10 mouse cellular contexts compared by ENCODE assay signal in the genomic region with DNA sequence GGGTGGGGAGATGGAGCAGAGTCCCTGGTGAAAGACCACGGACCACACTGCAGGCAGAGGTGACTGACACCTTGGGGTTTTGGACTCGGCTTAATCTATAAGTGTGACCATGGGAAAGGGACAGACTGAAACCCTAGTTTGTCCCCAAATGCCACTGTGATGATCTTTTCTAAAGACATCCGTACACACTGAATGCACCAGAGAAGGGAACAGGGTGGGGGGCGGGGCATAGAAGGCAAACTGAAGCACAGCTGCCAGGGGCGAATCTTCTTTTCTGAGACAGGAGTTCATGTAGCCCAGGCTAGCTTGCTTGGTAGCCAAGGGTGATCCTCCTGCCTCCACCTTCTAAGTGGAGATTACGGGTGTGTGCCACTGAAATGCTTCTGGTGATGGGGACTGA. TPM values are rescaled to one million over a fixed set of nuclear protein-coding genes. Genes with fewer than 3 reads are reported as not detected.
A peak's percentile ranks its signal among the peaks of the same experiment; 100 is the strongest.
DNase-seq lines count a peak whose midpoint lies in the region; ATAC-seq and TF ChIP-seq lines count a peak whose summit lies in the region.
"Had no signal": no experiment of that assay in that cellular context is flagged by ENCODE, and none has a peak within 500 bp of the region (broad histone marks: within the 10 kb centered on the region; RNA-seq: fewer than 3 reads in every experiment).

No protein-coding gene starts in this region.

- peaks cover 23% of the 10 kb centered on the region for H3K4me1 ChIP-seq in heart, embryonic 15.5 days (replicated peaks)
- H3K4me1 ChIP-seq in spleen, adult 2 months (ENCODE audit: control insufficient read depth, insufficient read depth, insufficient read length): peaks cover 19% of the 10 kb centered on the region; the same call in 1 of the 2 replicates
- H3K4me1 ChIP-seq in limb, embryonic 13.5 days: peaks cover 13% of the 10 kb centered on the region

- H3K27ac ChIP-seq in heart, embryonic 15.5 days: peak overlapping the region; percentile 72
- H3K27ac ChIP-seq in spleen, adult 2 months (ENCODE audit: insufficient read depth, low read length): peak overlapping the region; percentile 82
- H3K27ac ChIP-seq in limb, embryonic 13.5 days: peak overlapping the region; percentile 44; the same call in 1 of the 2 replicates

- no peak for ATAC-seq in heart, embryonic 15.5 days (replicated peaks; ENCODE audit: insufficient number of reproducible peaks, insufficient read depth, low FRiP score, low read depth)
- no peak for ATAC-seq in limb, embryonic 13.5 days (ENCODE audit: low FRiP score, low read depth)
- ATAC-seq: forebrain, embryonic 14.5 days had no signal

- no peaks in the 10 kb centered on the region for H3K9me3 ChIP-seq in heart, embryonic 15.5 days (replicated peaks)
- no peaks in the 10 kb centered on the region for H3K9me3 ChIP-seq in limb, embryonic 13.5 days

- no peak overlapping the region for H3K9ac ChIP-seq in heart, embryonic 15.5 days
- peak overlapping the region; percentile 54 for H3K9ac ChIP-seq in limb, embryonic 13.5 days

- no peak for DNase-seq in heart, postnatal 4 days
- DNase-seq in spleen, adult 2 months (ENCODE audit: low read depth in 1 of 2, low spot score in 2 of 2): no peak
- no peak for DNase-seq in spleen, postnatal 10 days (ENCODE audit: low spot score in 2 of 2)
- DNase-seq in thymus, postnatal 14 days: peak; percentile 49
- DNase-seq in cerebellum, adult 18-20 months: no peak
- DNase-seq in adrenal gland, postnatal 36 days: no peak
- DNase-seq: cerebellum, adult 9-11 months had no signal

- H3K27me3 ChIP-seq in heart, embryonic 15.5 days: no peaks in the 10 kb centered on the region
- no peaks in the 10 kb centered on the region for H3K27me3 ChIP-seq in spleen, adult 2 months (ENCODE audit: control insufficient read depth, insufficient read depth, low read length)
- H3K27me3 ChIP-seq in limb, embryonic 13.5 days: no peaks in the 10 kb centered on the region

- no peak overlapping the region for H3K4me3 ChIP-seq in heart, embryonic 15.5 days
- peak overlapping the region; percentile 65 for H3K4me3 ChIP-seq in spleen, adult 2 months (ENCODE audit: extremely low read depth, insufficient read depth, insufficient read length)
- H3K4me3 ChIP-seq in limb, embryonic 13.5 days: no peak overlapping the region

- no peak for TF ChIP-seq POLR2A in spleen, adult 2 months (IDR thresholded peaks at IDR 0.05; ENCODE audit: low read depth, low read length)

- peak overlapping the region; percentile 26; the same call in 1 of the 2 replicates for H3K4me2 ChIP-seq in heart, embryonic 15.5 days
- H3K4me2 ChIP-seq in limb, embryonic 13.5 days (replicated peaks): peak overlapping the region; percentile 37

- 69% methylated on average over 6 of the region's 6 CpGs for WGBS in heart, embryonic 15.5 days
- WGBS in spleen, adult 2 months: 24% methylated on average over 6 of the region's 6 CpGs
- whole genome bisulfite sequencing in limb, embryonic 13.5 days: 75% methylated on average over 6 of the region's 6 CpGs

- H3K36me3 ChIP-seq in heart, embryonic 15.5 days: peaks cover 36% of the 10 kb centered on the region
- peaks cover 7% of the 10 kb centered on the region; the same call in 1 of the 2 replicates for H3K36me3 ChIP-seq in spleen, adult 2 months (ENCODE audit: control insufficient read depth, insufficient read depth, low read length)
- H3K36me3 ChIP-seq in limb, embryonic 13.5 days: peaks cover 51% of the 10 kb centered on the region

- no peak for TF ChIP-seq CTCF in spleen, adult 2 months (IDR thresholded peaks at IDR 0.05; ENCODE audit: extremely low read depth, insufficient read depth, insufficient read length, insufficient replicate concordance)

RNA-seq across cellular contexts. Expression of gene Lgals9, which starts 39.0 kb away (rescaled TPM):
- polyA plus RNA-seq in heart, embryonic 15.5 days (2015; fragmentation: Nextera tagmentation; extraction: Ambion mirVana): 54.4 and 86.9 TPM in 2 replicates
- 10 to 100 TPM; 51.8 to 56.0 TPM for total RNA-seq in heart, postnatal 4 days (2021)
- 103 and 113 TPM in 2 replicates for polyA plus RNA-seq in spleen, adult 2 months (2012; rRNA removed)
- polyA plus RNA-seq in limb, embryonic 13.5 days (2015; fragmentation: Nextera tagmentation; extraction: Ambion mirVana): 16.3 and 16.6 TPM in 2 replicates
- 10 to 100 TPM; 21.6 to 27.1 TPM for total RNA-seq in adrenal gland, postnatal 36 days (2021)
